In the genomic region with DNA sequence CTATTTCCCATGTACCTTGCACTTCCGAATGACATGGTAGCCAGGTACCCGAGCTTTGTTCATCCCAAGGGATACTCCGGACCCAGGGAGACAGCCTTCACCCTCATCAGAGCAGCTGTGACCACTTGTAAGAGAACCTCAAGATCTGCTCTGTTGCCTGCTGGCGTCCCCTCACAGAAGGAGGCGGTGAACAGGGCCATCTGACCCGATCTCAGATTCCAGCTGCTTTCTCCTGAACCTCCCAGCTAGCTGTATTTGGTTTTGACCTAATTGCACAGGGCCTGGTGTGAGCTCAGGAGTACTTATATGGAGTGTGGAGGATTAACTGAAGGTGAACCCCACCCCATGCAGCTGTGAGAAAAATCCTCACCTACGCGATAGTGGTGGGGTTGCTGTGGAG, we compare ENCODE assay signal across 19 mouse cellular contexts.
DNase-seq lines count a peak whose midpoint lies in the region; ATAC-seq and TF ChIP-seq lines count a peak whose summit lies in the region.
"Had no signal": no experiment of that assay in that cellular context is flagged by ENCODE, and none has a peak within 500 bp of the region (broad histone marks: within the 10 kb centered on the region; RNA-seq: fewer than 3 reads in every experiment).

No protein-coding gene starts in this region.

- TF ChIP-seq POLR2A in cerebellum, adult 2 months (IDR thresholded peaks at IDR 0.05; ENCODE audit: borderline replicate concordance, insufficient read depth, low read length) = no peak

- ATAC-seq in hindbrain, postnatal 0 days = no peak
- ATAC-seq: intestine, embryonic 15.5 days had no signal

- no peak overlapping the region for H3K4me2 ChIP-seq in hindbrain, postnatal 0 days (ENCODE audit: low read depth, low read length)
- H3K4me2 ChIP-seq: forebrain, embryonic 13.5 days; hindbrain, embryonic 13.5 days; intestine, embryonic 15.5 days had no signal

- H3K4me1 ChIP-seq in cerebellum, adult 2 months (ENCODE audit: control insufficient read depth, insufficient read depth, low read length) = peaks cover 25% of the 10 kb centered on the region
- peaks cover 56% of the 10 kb centered on the region for H3K4me1 ChIP-seq in hindbrain, embryonic 10.5 days (replicated peaks)
- peaks cover 12% of the 10 kb centered on the region for H3K4me1 ChIP-seq in hindbrain, postnatal 0 days (ENCODE audit: insufficient read depth, low read length)
- H3K4me1 ChIP-seq: heart, embryonic 10.5 days; intestine, embryonic 15.5 days had no signal

- H3K36me3 ChIP-seq in hindbrain, embryonic 10.5 days = no peaks in the 10 kb centered on the region
- no peaks in the 10 kb centered on the region for H3K36me3 ChIP-seq in hindbrain, postnatal 0 days (ENCODE audit: insufficient read depth, low read length)
- H3K36me3 ChIP-seq: embryonic facial prominence, embryonic 10.5 days; heart, embryonic 10.5 days; hindbrain, embryonic 13.5 days; intestine, embryonic 15.5 days had no signal

- DNase-seq in cerebellum, adult 2 months = no peak
- DNase-seq in cerebellum, adult 18-20 months = no peak
- DNase-seq in hindbrain, embryonic 10.5 days (ENCODE audit: low spot score) = no peak
- DNase-seq in hindbrain, postnatal 0 days (ENCODE audit: low spot score) = no peak
- DNase-seq in brain, adult 2 months (ENCODE audit: low read depth, low spot score) = peak; percentile 11
- peak; percentile 7 for DNase-seq in retina, embryonic 14.5 days (ENCODE audit: low spot score)
- DNase-seq in thymus, postnatal 25 days = no peak
- DNase-seq: adrenal gland, adult 2 months; gastrocnemius, adult 2 months; gastrocnemius, postnatal 25 days; heart, postnatal 10 days; heart, postnatal 4 days; kidney, adult 18-20 months had no signal

- WGBS in cerebellum, adult 2 months = 45% methylated on average over 8 of the region's 8 CpGs
- WGBS in hindbrain, embryonic 10.5 days = 86% methylated on average over 8 of the region's 8 CpGs
- 68% methylated on average over 8 of the region's 8 CpGs for WGBS in hindbrain, postnatal 0 days

- H3K4me3 ChIP-seq in cerebellum, adult 2 months (replicated peaks; ENCODE audit: insufficient read depth, low read depth, low read length) = no peak overlapping the region
- H3K4me3 ChIP-seq in hindbrain, embryonic 10.5 days = no peak overlapping the region
- H3K4me3 ChIP-seq in hindbrain, postnatal 0 days (ENCODE audit: low read length) = no peak overlapping the region
- H3K4me3 ChIP-seq: embryonic facial prominence, embryonic 10.5 days; forebrain, embryonic 13.5 days; gastrocnemius, adult 2 months; heart, embryonic 10.5 days; hindbrain, embryonic 13.5 days; intestine, embryonic 15.5 days had no signal

- H3K27me3 ChIP-seq in cerebellum, adult 2 months (ENCODE audit: control insufficient read depth, insufficient read depth, low read length) = no peaks in the 10 kb centered on the region
- H3K27me3 ChIP-seq in hindbrain, embryonic 10.5 days (ENCODE audit: insufficient read depth, poor library complexity, severe bottlenecking) = peaks cover 3% of the 10 kb centered on the region; the same call in 1 of the 2 replicates
- no peaks in the 10 kb centered on the region for H3K27me3 ChIP-seq in hindbrain, postnatal 0 days (ENCODE audit: insufficient read depth, low read length)
- H3K27me3 ChIP-seq: forebrain, embryonic 13.5 days; intestine, embryonic 15.5 days had no signal

- H3K27ac ChIP-seq in cerebellum, adult 2 months (ENCODE audit: insufficient read depth, low read length) = peak overlapping the region; percentile 40
- H3K27ac ChIP-seq in hindbrain, embryonic 10.5 days = peak overlapping the region; percentile 80; the same call in 1 of the 2 replicates
- no peak overlapping the region for H3K27ac ChIP-seq in hindbrain, postnatal 0 days
- H3K27ac ChIP-seq: embryonic facial prominence, embryonic 10.5 days; gastrocnemius, adult 2 months; heart, embryonic 10.5 days; hindbrain, embryonic 13.5 days; intestine, embryonic 15.5 days had no signal

- no peak overlapping the region for H3K9ac ChIP-seq in hindbrain, postnatal 0 days (replicated peaks; ENCODE audit: low read length)
- H3K9ac ChIP-seq: forebrain, embryonic 13.5 days; forebrain, postnatal 0 days; hindbrain, embryonic 13.5 days; intestine, embryonic 15.5 days had no signal

- TF ChIP-seq CTCF in cerebellum, adult 2 months (IDR thresholded peaks at IDR 0.05; ENCODE audit: borderline replicate concordance, insufficient read depth, low read depth, low read length) = no peak
- TF ChIP-seq CTCF in hindbrain, postnatal 0 days (IDR thresholded peaks at IDR 0.05; ENCODE audit: low read depth) = no peak

- no peaks in the 10 kb centered on the region for H3K9me3 ChIP-seq in hindbrain, embryonic 10.5 days
- H3K9me3 ChIP-seq in hindbrain, postnatal 0 days (ENCODE audit: low read length) = no peaks in the 10 kb centered on the region
- H3K9me3 ChIP-seq: embryonic facial prominence, embryonic 10.5 days; forebrain, embryonic 13.5 days; heart, embryonic 10.5 days; hindbrain, embryonic 13.5 days; intestine, embryonic 15.5 days had no signal

Comparison
In these comparisons a context has a peak if more than half of its experiments do, and no peak if none do; other contexts are left out.
1. DNase-seq: peak in brain, adult 2 months (single experiment) and retina, embryonic 14.5 days (single experiment); none in cerebellum, adult 2 months (0 of 2), cerebellum, adult 18-20 months (0 of 2), hindbrain, embryonic 10.5 days (single experiment), hindbrain, postnatal 0 days (single experiment) and thymus, postnatal 25 days (single experiment).